Mouse (Mus musculus) ES-Bruce4 (cell line): Measurements from ENCODE around the gene Tomm40.
A peak's percentile ranks its signal among the peaks of the same experiment; 100 is the strongest.

Source experiments
- CTCF ChIP-seq: IDR thresholded peaks from one replicate; pipeline ENCODE4 v1.8.1; 2011; ENCODE audit warnings: low read depth, low read length
- POLR2A ChIP-seq: IDR thresholded peaks from one replicate; pipeline ENCODE4 v1.8.1; 2011; ENCODE audit warnings: low read length; ENCODE audit not compliant: insufficient read depth

DNA sequence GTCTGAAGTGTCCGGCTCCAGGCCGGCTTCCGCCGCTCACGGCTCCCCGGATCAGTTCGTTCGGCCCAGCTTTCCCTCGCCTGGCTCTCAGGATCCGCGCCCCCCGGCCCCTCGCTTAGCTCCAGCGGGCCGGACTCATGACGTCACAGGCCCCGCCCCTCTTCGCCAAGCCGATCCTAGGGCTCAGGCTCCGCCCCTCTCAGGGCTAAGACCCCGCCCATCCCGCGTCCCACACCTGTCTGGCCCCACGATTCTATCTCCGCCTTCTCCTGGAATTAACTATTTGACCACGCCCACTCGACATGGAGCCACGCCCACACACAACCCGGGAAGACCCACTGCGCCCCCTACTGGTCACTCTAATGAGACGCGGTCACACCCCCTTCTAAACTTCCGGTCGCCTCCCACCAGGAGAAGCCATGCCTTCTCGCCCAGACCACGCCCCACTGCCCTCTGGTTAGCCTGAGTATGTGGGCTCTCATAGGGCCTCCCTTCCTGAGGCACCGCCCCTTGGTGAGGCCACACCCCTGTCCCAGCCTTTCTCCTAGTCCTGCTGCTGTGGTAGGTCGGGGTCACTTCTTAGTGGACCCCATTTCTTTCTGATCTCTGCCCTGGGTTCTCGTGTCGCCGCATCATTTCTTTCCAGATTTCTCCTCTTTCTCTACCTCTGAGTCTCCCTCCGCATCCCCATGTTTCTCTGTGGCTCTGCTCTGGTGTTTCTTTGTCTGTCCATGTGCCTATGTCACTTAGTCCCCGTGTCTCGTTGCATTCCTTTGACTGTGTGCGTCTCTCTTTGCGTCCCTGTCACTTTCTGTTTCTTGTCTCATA lies 34.4 kb upstream of the Tomm40 start:
- TF ChIP-seq CTCF = peak; percentile 86
- peak; percentile 54 for TF ChIP-seq POLR2A
